Mouse (Mus musculus) frontal cortex, adult 2 months (tissue): ENCODE measurements around the gene Zfp58. TPM values are rescaled to one million over a fixed set of nuclear protein-coding genes. Genes with fewer than 3 reads are reported as not detected.
"Not testable (repeated sequence)": the region's sequence is repeated elsewhere in the genome, so short reads cannot be mapped to it uniquely, and the experiment has no call there.

Experiments
- DNase-seq, 2 experiments: peaks; one replicate each; pipeline ENCODE4 v3.0.0; 2022; ENCODE audit warnings: low spot score in 1 of 2; ENCODE audit errors: extremely low spot score in 1 of 2
- polyA plus RNA-seq: library from polyadenylated mRNA; depleted of rRNA; stranded (reverse); fragments of >200 nt; gene quantifications from 2 replicates; pipeline ENCODE4 v1.2.3, GENCODE M21; 2012; rRNA removed

The Zfp58 gene
- 5.6 and 5.8 TPM in 2 replicates for polyA plus RNA-seq

- peak; percentile 90 to 94 for DNase-seq
These were observed at the start of gene Zfp58 for GRCm38 (mm10) chr13:67500084-67500719. Zfp58 (minus strand) TSS chr13:67500555.

GRCm38 (mm10) chr13:67545941-67546340 is 45.6 kb upstream of the Zfp58 start:
- no peak for DNase-seq

- no peak for DNase-seq
These were observed 26.8 kb upstream of the Zfp58 start for GRCm38 (mm10) chr13:67527049-67527730.

- DNase-seq, result peak; percentile 92 to 96
These were observed 25.5 kb upstream of the Zfp58 start, which contains the start of the genes Gm26965 and Zfp87 for GRCm38 (mm10) chr13:67525753-67526410. Gm26965 (minus strand) TSS chr13:67526151. Zfp87 (minus strand) TSS chr13:67526177.

GRCm38 (mm10) chr13:67500908-67501307 is 553 bp upstream of the Zfp58 start:
- no peak for DNase-seq

- no peak for DNase-seq
These were observed 4.7 kb downstream of the Zfp58 start for GRCm38 (mm10) chr13:67495631-67496030.

GRCm38 (mm10) chr13:67484424-67484811 is 15.9 kb downstream of the Zfp58 start:
- DNase-seq, result no peak

GRCm38 (mm10) chr13:67483625-67484423 is 16.5 kb downstream of the Zfp58 start, which contains the start of gene Zfp874b:
Zfp874b (minus strand) TSS chr13:67484258.
- DNase-seq, result peak; percentile 86 to 94

GRCm38 (mm10) chr13:67481528-67481927 is 18.8 kb downstream of the Zfp58 start:
- no peak for DNase-seq

- DNase-seq, result no peak
These were observed 31.1 kb downstream of the Zfp58 start for GRCm38 (mm10) chr13:67469274-67469673.

GRCm38 (mm10) chr13:67463506-67464185 is 36.7 kb downstream of the Zfp58 start:
- not testable (repeated sequence) for DNase-seq

GRCm38 (mm10) chr13:67452021-67452309 is 48.4 kb downstream of the Zfp58 start:
- DNase-seq, result no peak

GRCm38 (mm10) chr13:67451172-67452020 is 49.0 kb downstream of the Zfp58 start, which contains the start of gene Zfp874a:
Zfp874a (minus strand) TSS chr13:67451624.
- DNase-seq, result peak; percentile 91 to 95

Other genes with a start within 250 kb of the Zfp58 start
- 3.5 and 3.8 TPM in 2 replicates for gene Zfp458, start 222.1 kb downstream of the Zfp58 start, polyA plus RNA-seq
- gene Zfp457, start 194.1 kb downstream of the Zfp58 start, polyA plus RNA-seq, result 3.0 and 3.7 TPM in 2 replicates
- 2.5 and 2.7 TPM in 2 replicates for gene Zfp595, start 168.0 kb downstream of the Zfp58 start, polyA plus RNA-seq
- not detected in 2 replicates for gene Gm28044, start 140.0 kb downstream of the Zfp58 start, polyA plus RNA-seq
- gene Zfp953, start 139.9 kb downstream of the Zfp58 start, polyA plus RNA-seq, result 0.48 TPM in 2 replicates
- gene Gm28041, start 124.8 kb downstream of the Zfp58 start, polyA plus RNA-seq, result 0.38 TPM in 1 of 2 replicates, not detected in the other
- 0.48 and 0.62 TPM in 2 replicates for gene Zfp456, start 124.7 kb downstream of the Zfp58 start, polyA plus RNA-seq
- 3.2 and 3.4 TPM in 2 replicates for gene Zfp429, start 100.7 kb downstream of the Zfp58 start, polyA plus RNA-seq
- 2.3 and 2.5 TPM in 2 replicates for gene Zfp459, start 79.1 kb downstream of the Zfp58 start, polyA plus RNA-seq
- gene Zfp874a, start 48.9 kb downstream of the Zfp58 start, polyA plus RNA-seq, result 8.2 and 8.4 TPM in 2 replicates
- 8.2 and 9.4 TPM in 2 replicates for gene Zfp874b, start 16.3 kb downstream of the Zfp58 start, polyA plus RNA-seq
- gene Gm26965, start 25.6 kb upstream of the Zfp58 start, polyA plus RNA-seq, result 0.06 TPM in 1 of 2 replicates, not detected in the other
- gene Zfp87, start 25.6 kb upstream of the Zfp58 start, polyA plus RNA-seq, result 25.7 and 33.8 TPM in 2 replicates
- 4.6 and 5.3 TPM in 2 replicates for gene Zfp748, start 53.3 kb upstream of the Zfp58 start, polyA plus RNA-seq
- gene Zfp729b, start 109.2 kb upstream of the Zfp58 start, polyA plus RNA-seq, result 3.0 and 4.1 TPM in 2 replicates
- gene Gm49345, start 137.2 kb upstream of the Zfp58 start, polyA plus RNA-seq, result not detected in 2 replicates
- gene Zfp729a, start 137.2 kb upstream of the Zfp58 start, polyA plus RNA-seq, result 3.1 and 4.1 TPM in 2 replicates
- gene Zfp738, start 186.5 kb upstream of the Zfp58 start, polyA plus RNA-seq, result 12.4 and 14.3 TPM in 2 replicates
- gene Zfp65, start 228.6 kb upstream of the Zfp58 start, polyA plus RNA-seq, result 4.5 and 5.0 TPM in 2 replicates